Mouse (Mus musculus): Measurements from ENCODE around the gene Olfr282.

- TF ChIP-seq CTCF (IDR thresholded peaks at IDR 0.05; ENCODE audit: low read depth) (no peak), EP300 (IDR thresholded peaks at IDR 0.05; ENCODE audit: low read depth) (no peak)
Observed at GRCm38 (mm10) chr15:98387621-98388020, 43.4 kb upstream of the Olfr282 start.

Data from liver, embryonic 14.5 days (tissue).